Mouse (Mus musculus) retina, postnatal 7 days (tissue): ENCODE measurements at regions not wholly inside any gene's neighbourhood (a gene's known extent, or its start where the extent isn't known, plus 50 kb on each side); places are given as distances from the start of the nearest gene placed in this dataset.
"Not testable (repeated sequence)": the region's sequence is repeated elsewhere in the genome, so short reads cannot be mapped to it uniquely, and the experiment has no call there.

Source experiments
- DNase-seq: peaks from one replicate; pipeline ENCODE4 v3.0.0-alpha.2; 2012; ENCODE audit warnings: low read depth, low spot score

GRCm38 (mm10) chr11:91167336-91167735 lies 410.0 kb downstream of the Kif2b start:
- not testable (repeated sequence) for DNase-seq

- no peak for DNase-seq
Measured at GRCm38 (mm10) chr11:91133753-91134270, 443.5 kb downstream of the Kif2b start.

GRCm38 (mm10) chr11:91132771-91133380 lies 444.5 kb downstream of the Kif2b start:
- no peak for DNase-seq

GRCm38 (mm10) chr11:91131960-91132359 lies 443.8 kb upstream of the Tom1l1 start:
- no peak for DNase-seq

GRCm38 (mm10) chr11:91098186-91098585 lies 410.0 kb upstream of the Tom1l1 start:
- DNase-seq = no peak

- DNase-seq = peak; percentile 8
Measured at GRCm38 (mm10) chr11:91097552-91097951, 409.4 kb upstream of the Tom1l1 start.

- DNase-seq = no peak
Measured at GRCm38 (mm10) chr11:91096000-91096652, 408.0 kb upstream of the Tom1l1 start.

- no peak for DNase-seq
Measured at GRCm38 (mm10) chr11:91065365-91065764, 377.2 kb upstream of the Tom1l1 start.

- DNase-seq = no peak
Measured at GRCm38 (mm10) chr11:91056966-91057597, 368.9 kb upstream of the Tom1l1 start.

- no peak for DNase-seq
Measured at GRCm38 (mm10) chr11:91053321-91053720, 365.2 kb upstream of the Tom1l1 start.

- DNase-seq = no peak
Measured at GRCm38 (mm10) chr11:91051646-91052045, 363.5 kb upstream of the Tom1l1 start.

- no peak for DNase-seq
Measured at GRCm38 (mm10) chr11:91041486-91041885, 353.3 kb upstream of the Tom1l1 start.
